Mouse (Mus musculus) forebrain, postnatal 0 days (tissue): ENCODE results near the gene Aff3. TPM values are rescaled to one million over a fixed set of nuclear protein-coding genes. Genes with fewer than 3 reads are reported as not detected.

Experiments
- ATAC-seq: fragments of 200-750 bp; cut with Nextera tagmentation; 2 replicates; pipeline ENCODE4 v1.8.0; 2017; ENCODE audit warnings: mild to moderate bottlenecking, moderate library complexity
- DNase-seq: peaks from one replicate; pipeline ENCODE4 v3.0.0-alpha.2; 2015
- H3K27ac ChIP-seq: fragments of 300-500 bp; sonication (generic); 2 replicates; pipeline ENCODE4 v1.5.1; 2014; ENCODE audit warnings: low read depth, mild to moderate bottlenecking, antibody characterized with exemption, low read length, moderate library complexity, mixed read lengths
- H3K27me3 ChIP-seq: fragments of 300-500 bp; sonication (generic); 2 replicates; pipeline ENCODE4 v1.6.1; 2014; ENCODE audit warnings: mild to moderate bottlenecking, low read length, mixed read lengths; ENCODE audit not compliant: insufficient read depth
- H3K36me3 ChIP-seq: fragments of 300-500 bp; sonication (generic); 2 replicates; pipeline ENCODE4 v1.6.1; 2014; ENCODE audit warnings: mild to moderate bottlenecking, moderate library complexity; ENCODE audit not compliant: insufficient read depth
- H3K4me1 ChIP-seq: fragments of 300-500 bp; sonication (generic); 2 replicates; pipeline ENCODE4 v1.6.1; 2014; ENCODE audit warnings: antibody characterized with exemption; ENCODE audit not compliant: insufficient read depth
- H3K4me2 ChIP-seq: fragments of 300-500 bp; sonication (generic); 2 replicates; pipeline ENCODE4 v1.6.1; 2014; ENCODE audit warnings: low read depth, mild to moderate bottlenecking, moderate library complexity
- H3K4me3 ChIP-seq: fragments of 300-500 bp; sonication (generic); 2 replicates; pipeline ENCODE4 v1.5.1; 2014; ENCODE audit warnings: low read depth, low read length, mixed read lengths
- H3K9ac ChIP-seq: fragments of 300-500 bp; sonication (generic); 2 replicates; pipeline ENCODE4 v1.6.1; 2014; ENCODE audit warnings: mild to moderate bottlenecking
- H3K9me3 ChIP-seq: fragments of 300-500 bp; sonication (generic); 2 replicates; pipeline ENCODE4 v1.6.1; 2016; ENCODE audit warnings: low read length
- CTCF ChIP-seq: sonication (generic); IDR thresholded peaks from 2 replicates; pipeline ENCODE4 v1.5.1; 2016; ENCODE audit warnings: antibody characterized with exemption, control low read depth, low read depth
- WGBS: fragments of 180-500 bp; shearing (Covaris S2); extraction: QIAGEN DNeasy Blood & Tissue Kit; methylation state at CpG from one replicate; pipeline ENCODE4 v1.1.7; 2014; 5-methylcytosine and 5-hydroxymethylcytosine counted together
- polyA plus RNA-seq: library from polyadenylated mRNA; unstranded; fragments of >200 nt; fragmentation: Nextera tagmentation; extraction: Ambion mirVana; gene quantifications from 2 replicates; pipeline ENCODE4 v1.2.1, GENCODE M21; 2015
- total RNA-seq: library from RNA; depleted of rRNA; stranded (reverse); fragments of >200 nt; gene quantifications from 2 replicates; pipeline ENCODE4 v1.2.3, GENCODE M21; 2014

Gene Aff3
- total and polyA plus RNA-seq, 2 experiments from 2014 or later: 21.8 to 102 TPM

- H3K4me3 ChIP-seq: no peak overlapping the region
- no peaks in the 10 kb centered on the region for H3K36me3 ChIP-seq
- H3K9me3 ChIP-seq: no peaks in the 10 kb centered on the region
- no peak overlapping the region for H3K4me2 ChIP-seq
- no peak overlapping the region for H3K9ac ChIP-seq
- no peaks in the 10 kb centered on the region for H3K27me3 ChIP-seq
- DNase-seq (no peak), ATAC-seq (no peak)
- H3K27ac ChIP-seq: no peak overlapping the region
- WGBS: 92% methylated on average over 9 of the region's 9 CpGs
- H3K4me1 ChIP-seq: no peaks in the 10 kb centered on the region
- TF ChIP-seq CTCF: no peak
Measured at GRCm38 (mm10) chr1:38658376-38658775, 6.4 kb downstream of the Aff3 start.

- Histone ChIP-seq H3K4me2 (no peak overlapping the region), H3K27ac (no peak overlapping the region), H3K9ac (no peak overlapping the region), H3K36me3 (no peaks in the 10 kb centered on the region), H3K4me1 (no peaks in the 10 kb centered on the region), H3K27me3 (no peaks in the 10 kb centered on the region), H3K4me3 (no peak overlapping the region), H3K9me3 (no peaks in the 10 kb centered on the region)
- 80% methylated on average over 7 of the region's 7 CpGs for WGBS
- no peak for TF ChIP-seq CTCF
- no peak for ATAC-seq
- DNase-seq: no peak
Measured at GRCm38 (mm10) chr1:38657606-38658005, 7.1 kb downstream of the Aff3 start.

GRCm38 (mm10) chr1:38654981-38655540 lies 9.7 kb downstream of the Aff3 start:
- DNase-seq: no peak
- Histone ChIP-seq H3K27ac (no peak overlapping the region), H3K9ac (no peak overlapping the region), H3K4me1 (no peaks in the 10 kb centered on the region), H3K4me3 (no peak overlapping the region), H3K27me3 (no peaks in the 10 kb centered on the region), H3K36me3 (no peaks in the 10 kb centered on the region), H3K4me2 (no peak overlapping the region), H3K9me3 (no peaks in the 10 kb centered on the region)
- ATAC-seq: no peak
- 96% methylated on average over 5 of the region's 5 CpGs for WGBS
- no peak; the same call in 1 of the 2 replicates for TF ChIP-seq CTCF

DNA sequence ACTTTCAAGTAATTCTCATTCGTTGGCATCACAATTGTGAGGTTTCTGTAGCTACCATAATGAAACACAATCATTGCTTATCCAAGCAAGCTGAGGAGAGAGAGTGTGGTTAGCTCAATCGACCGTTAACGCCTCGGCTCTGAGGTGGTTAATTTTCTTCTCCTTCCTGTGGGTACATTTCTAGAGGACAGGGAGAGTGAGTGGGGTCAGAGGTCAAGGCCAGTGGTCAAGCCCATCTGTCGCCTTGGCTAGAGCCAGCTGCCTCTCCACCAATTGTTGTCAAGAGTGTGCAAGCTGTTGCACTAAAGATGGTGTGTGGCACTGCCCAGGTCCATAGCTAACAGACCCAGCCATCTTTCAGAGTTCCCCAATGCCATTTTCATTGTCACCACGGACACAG lies 14.7 kb downstream of the Aff3 start:
- Histone ChIP-seq H3K9ac (no peak overlapping the region), H3K4me3 (no peak overlapping the region), H3K4me1 (no peaks in the 10 kb centered on the region), H3K4me2 (no peak overlapping the region), H3K27me3 (no peaks in the 10 kb centered on the region), H3K27ac (no peak overlapping the region), H3K36me3 (no peaks in the 10 kb centered on the region), H3K9me3 (no peaks in the 10 kb centered on the region)
- WGBS: 76% methylated on average over 7 of the region's 7 CpGs
- no peak for TF ChIP-seq CTCF
- ATAC-seq (no peak), DNase-seq (no peak)

- no peaks in the 10 kb centered on the region for H3K4me1 ChIP-seq
- no peak for ATAC-seq
- 81% methylated on average over 3 of the region's 3 CpGs for WGBS
- no peak overlapping the region for H3K27ac ChIP-seq
- no peak for DNase-seq
- H3K36me3 ChIP-seq: no peaks in the 10 kb centered on the region
- H3K4me3 ChIP-seq: no peak overlapping the region
- no peak overlapping the region for H3K9ac ChIP-seq
- TF ChIP-seq CTCF: no peak
- H3K27me3 ChIP-seq: no peaks in the 10 kb centered on the region
- H3K4me2 ChIP-seq: no peak overlapping the region
- H3K9me3 ChIP-seq: no peaks in the 10 kb centered on the region
Measured at GRCm38 (mm10) chr1:38649174-38649573, 15.6 kb downstream of the Aff3 start.

- Histone ChIP-seq H3K9ac (no peak overlapping the region), H3K9me3 (no peaks in the 10 kb centered on the region), H3K4me2 (no peak overlapping the region), H3K36me3 (no peaks in the 10 kb centered on the region), H3K4me3 (no peak overlapping the region), H3K4me1 (no peaks in the 10 kb centered on the region), H3K27me3 (no peaks in the 10 kb centered on the region), H3K27ac (no peak overlapping the region)
- WGBS: 24% methylated on average over 4 of the region's 4 CpGs
- ATAC-seq: no peak
- no peak for TF ChIP-seq CTCF
- no peak for DNase-seq
Measured at GRCm38 (mm10) chr1:38642288-38642687, 22.5 kb downstream of the Aff3 start.

DNA sequence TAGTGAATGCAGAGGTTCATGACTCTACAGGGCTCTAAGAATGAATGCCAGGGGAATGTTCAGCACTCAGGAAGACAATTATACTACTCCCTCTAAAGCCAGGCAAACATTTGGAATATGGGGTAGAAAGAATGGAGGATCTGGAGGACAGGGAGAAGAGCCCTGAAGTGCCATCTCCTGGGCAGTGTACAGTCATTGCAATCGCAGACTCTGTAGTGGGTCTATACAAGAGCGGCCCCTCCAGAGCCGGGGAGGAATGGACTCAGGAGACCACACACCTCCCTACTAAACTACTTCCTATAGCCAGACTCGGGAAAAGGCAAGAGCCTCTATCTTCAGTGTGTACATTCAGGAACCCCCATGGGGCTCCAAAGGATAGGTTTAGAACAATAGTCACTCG lies 25.1 kb downstream of the Aff3 start:
- Histone ChIP-seq H3K4me2 (no peak overlapping the region), H3K27ac (no peak overlapping the region), H3K27me3 (no peaks in the 10 kb centered on the region), H3K4me3 (no peak overlapping the region), H3K36me3 (no peaks in the 10 kb centered on the region), H3K9ac (no peak overlapping the region), H3K4me1 (no peaks in the 10 kb centered on the region), H3K9me3 (no peaks in the 10 kb centered on the region)
- 76% methylated on average over 5 of the region's 5 CpGs for WGBS
- DNase-seq (no peak), ATAC-seq (no peak)
- no peak for TF ChIP-seq CTCF
